Mouse (Mus musculus) cerebellum, adult 9-10 months (tissue): ENCODE data around the gene Fbxw5.

Source experiments
- DNase-seq: peaks from one replicate; pipeline ENCODE4 v3.0.0; 2022

The Fbxw5 gene

DNA sequence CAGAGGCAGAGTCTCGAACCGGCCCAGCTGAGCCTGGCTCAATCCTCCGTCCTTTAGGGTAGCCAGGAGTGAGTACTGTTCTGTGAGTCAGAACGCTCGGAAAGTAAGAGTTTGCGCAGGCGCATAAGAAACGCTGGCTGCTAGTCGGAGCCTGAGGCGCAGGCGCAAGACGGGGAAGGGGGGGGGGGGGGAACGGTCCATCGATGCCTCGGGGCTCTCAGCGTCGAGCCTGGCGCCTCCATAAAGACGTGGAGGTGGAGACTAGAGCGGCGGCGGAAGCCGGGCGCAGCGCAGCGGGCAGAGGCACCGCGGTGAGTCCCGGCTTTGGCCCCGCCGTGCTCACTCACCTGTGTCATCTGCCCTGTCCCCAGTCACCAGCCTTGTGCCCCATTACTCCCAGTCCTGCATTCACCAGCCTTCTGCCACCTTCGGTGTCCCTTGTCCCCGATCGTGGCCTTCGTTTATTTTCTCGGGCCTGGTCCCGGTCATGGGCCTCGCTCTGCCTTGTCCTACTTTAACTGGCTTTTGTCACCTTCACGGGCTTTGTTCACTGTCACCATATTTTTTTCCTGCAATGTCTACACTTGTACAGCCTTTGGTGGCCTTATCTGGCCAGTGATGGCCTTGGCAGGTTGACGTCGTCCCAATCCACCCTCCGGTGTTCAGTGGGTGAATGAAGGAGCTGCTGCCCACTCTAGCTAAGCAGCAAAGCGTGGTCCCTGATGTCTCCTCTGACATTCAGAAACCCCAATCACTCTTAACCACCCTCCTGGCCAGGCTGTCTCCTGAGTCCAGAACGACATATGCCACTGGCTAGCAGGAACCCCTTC is at the start of gene Fbxw5:
Fbxw5 (plus strand) TSS at position 175 of the 830 bp plus-strand sequence.
- peak; percentile 84 for DNase-seq

DNA sequence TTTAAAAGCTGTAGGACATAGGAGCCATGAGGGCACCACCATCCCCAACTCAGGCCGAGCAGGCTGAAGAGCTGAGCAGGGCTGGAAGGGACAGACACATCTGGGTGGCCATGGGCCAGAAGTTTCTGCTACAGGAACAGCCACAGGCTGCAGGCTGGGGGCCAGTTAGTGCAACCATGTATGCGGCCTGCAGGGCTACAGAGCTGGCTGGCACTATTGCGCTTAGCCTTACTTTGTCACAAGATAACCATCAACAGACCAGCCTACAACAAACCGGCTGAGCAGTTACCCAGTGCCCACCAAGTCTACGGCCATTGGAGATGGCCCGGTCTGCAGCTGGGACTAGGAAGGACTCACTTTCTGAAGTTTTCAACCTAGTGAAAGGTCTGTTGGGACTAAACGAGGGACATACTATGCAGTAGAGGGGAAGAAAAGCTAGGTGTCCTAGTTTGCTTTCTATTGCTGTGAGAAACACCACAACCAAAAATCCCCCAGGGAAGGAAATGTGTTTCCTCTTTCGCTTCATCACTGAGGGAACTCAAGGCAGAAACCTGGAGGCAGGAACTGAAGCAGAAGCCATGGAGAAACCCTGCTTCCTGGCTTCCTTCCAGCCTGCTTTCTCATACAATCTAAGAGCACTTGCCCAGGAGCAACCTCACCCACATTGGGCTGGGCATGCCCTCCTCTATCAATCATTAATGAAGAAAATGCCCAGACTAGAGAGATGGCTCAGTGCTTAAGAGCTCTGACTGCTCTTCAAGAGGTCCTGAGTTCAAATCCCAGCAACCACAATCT is 49.5 kb upstream of the Fbxw5 start:
- DNase-seq: no peak

DNA sequence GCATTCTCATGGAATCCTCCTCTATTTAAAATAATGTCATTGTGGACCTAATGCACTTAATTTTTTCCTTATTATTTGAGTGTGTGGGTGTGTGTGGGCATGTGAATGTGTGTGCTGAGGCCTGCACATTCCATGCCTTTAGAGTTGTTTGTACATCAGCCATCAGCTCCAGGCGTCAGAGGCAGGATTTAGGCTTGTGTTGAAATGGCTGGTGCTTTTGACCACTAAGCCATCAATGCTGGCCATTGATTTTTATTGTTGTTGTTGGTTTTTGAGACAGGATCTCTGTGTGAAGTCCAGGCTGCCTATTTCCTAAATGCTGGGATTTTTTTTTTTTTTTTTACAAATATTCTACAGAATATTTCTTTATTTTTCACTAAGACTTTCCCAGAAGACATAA is 47.6 kb upstream of the Fbxw5 start:
- DNase-seq: no peak

DNA sequence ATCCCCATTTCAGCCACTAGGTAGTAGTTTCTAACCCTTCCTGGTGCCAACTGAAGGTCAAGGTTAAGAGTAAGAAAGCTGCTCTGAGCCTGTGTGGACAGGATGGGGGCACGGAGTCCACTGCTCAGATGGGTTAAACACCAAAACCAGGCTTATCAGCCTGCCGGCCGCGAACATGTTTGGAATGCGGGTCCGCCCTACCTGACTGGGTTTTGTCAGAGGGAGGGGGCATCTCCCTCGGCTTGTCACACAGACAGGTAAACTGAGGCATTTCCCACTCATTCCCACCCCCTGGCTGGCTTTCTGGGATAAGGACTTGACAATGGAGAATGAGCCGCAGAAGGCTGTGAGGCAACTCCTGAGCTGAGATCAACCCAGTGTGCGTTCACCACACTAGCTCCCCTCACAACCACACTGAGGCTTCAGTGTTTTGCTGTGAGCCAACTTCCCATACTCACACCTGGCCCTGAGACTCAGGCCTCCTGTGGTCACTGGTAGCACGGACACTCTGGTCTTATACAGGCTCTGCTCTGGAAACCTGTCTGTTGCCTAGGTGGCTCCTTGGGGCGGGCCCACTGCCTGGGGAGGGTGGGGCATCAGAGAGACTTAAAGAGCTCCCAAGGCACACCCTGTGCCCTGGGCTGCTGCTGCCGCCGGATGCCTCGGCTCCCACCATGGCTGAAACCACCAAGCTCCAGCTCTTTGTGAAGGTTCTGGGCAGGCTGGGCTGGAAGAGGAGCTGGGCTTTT is 44.2 kb upstream of the Fbxw5 start, which contains the start of gene Clic3:
Clic3 (plus strand) TSS at position 634 of the 749 bp plus-strand sequence.
- peak; percentile 52 for DNase-seq

DNA sequence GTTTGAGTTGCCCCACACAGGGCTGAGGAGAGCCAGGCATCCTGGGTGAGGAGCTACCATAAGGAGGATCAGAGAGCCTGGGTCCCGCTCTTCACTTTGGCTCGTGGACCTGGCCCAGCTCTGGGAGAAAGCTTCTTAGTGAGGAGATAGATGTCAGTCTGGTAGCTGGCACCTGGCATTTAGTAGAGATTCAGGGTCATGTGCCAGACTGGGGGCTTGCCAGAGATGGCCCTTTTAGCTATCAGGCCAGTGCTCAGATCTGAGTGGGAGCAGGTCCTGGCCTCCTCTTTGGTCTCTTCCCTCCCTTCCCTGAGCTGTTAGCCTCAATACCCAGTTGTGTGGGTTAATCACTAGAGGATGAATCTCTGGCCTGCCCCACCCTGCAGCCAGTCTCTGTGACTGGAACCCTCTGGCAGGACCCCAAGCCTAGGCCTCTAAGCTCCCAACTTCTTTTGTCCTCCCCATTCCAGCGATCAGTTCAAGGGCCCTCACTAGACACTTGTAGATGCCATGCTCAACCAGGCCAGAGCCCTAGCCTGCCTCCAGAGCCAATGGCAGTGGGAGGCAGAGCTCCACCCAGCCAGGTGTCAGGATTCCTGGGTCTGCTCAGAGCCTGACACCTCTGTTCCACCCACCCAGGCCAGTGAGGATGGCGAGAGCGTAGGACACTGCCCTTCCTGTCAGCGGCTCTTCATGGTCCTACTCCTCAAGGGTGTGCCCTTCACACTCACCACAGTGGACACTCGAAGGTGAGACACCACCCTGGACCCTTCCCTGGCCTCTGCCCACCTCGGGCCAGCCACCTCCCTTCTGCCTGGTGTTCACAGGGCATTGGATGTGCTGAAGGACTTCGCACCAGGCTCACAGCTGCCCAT is 43.3 kb upstream of the Fbxw5 start:
- DNase-seq: peak; percentile 74

DNA sequence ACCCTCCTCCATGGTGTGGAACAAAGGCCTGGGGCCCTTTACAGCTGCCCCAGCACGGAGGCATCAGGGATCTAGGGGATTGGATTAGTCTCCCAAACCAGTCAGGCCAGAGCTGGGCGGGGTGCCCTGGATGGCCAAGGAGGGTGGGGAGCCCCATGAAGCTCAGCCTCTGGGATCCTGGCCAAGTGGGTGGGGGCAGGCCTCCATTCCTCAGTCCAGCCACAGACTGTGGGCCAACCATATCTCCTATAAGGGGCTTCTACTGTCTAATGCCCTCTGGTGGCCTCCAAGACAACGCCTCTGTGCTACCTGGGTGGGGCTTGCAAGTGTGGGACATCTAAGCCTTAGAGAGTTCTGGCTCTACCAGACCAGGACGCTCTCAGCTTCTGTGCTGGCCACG is 41.6 kb upstream of the Fbxw5 start:
- DNase-seq: peak; percentile 70

DNA sequence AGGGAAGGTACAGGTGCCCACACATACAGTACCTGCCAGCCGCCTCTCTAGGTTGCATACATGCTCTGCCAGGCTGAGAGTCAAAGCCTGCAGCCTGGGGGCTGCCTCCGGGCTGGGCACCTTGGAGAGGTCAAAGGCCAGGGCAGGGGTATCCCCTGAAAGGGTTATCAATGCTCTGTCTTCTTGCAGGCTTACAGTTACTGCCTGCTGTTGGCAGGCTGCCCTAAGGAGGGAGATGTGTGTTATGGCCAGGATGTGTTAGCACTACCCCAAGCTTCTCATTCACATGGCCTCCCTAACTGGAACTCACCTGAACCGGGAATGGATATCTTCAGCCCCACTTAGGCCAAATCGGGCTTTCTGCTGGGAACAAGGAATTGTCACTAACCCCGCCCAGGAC is 40.4 kb upstream of the Fbxw5 start:
- no peak for DNase-seq

DNA sequence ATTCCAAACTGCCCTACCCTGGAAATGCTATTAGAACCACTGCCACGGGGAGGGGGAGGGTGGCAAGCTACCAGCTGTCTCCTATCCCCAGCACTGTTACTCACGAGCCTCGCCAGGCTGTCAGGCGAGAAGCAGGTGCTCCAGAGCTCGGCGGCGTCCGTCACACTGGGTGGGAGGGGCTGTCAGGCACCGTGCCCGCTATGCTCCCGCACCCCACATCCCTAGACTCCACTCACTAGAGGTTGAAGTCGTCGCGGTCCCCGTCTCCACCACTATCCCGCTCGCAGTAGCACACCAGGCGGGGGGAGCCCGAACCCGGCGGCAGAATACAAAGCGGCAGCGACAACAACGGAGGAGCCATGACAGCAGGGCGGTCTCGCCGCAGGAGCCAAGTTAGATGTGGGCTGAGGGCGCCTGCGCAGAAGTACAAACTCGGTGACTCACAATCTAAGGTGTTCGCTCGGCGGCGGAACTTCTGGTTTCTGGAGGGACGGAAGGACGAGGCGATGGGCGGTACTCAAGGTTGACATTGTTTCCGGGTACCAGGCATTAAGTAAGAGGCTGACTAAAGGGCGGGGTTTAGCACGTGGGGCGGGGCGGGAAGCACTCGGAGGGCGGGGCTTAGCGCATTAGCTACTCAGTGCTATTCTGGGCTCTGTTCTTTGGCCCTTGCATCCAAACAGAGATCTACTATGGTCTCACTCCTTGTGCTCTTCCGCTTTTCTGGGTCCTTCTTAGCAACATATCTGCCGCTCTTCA is 39.8 kb upstream of the Fbxw5 start, which contains the start of gene Paxx:
Paxx (minus strand) TSS at position 544 of the 759 bp plus-strand sequence.
- DNase-seq: peak; percentile 95

DNA sequence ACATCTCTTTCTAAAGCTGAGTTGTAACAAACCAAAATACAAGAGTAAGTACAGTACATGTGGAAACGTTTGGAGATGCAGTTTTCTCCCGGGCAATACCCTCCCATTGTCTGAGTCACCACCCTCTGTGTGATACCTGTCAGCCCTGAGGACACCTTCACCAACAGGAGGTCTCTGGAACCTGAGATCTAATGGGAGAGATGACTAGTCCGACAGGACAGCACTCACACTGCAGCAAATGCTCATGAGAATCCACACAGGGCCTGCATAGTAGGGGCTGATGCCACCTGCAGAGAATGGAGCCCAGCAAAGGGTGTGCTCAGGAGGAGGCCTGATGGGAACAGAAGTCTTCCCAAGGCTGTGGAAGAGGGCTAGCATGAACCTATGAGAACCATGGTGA is 39.1 kb upstream of the Fbxw5 start:
- DNase-seq: no peak

DNA sequence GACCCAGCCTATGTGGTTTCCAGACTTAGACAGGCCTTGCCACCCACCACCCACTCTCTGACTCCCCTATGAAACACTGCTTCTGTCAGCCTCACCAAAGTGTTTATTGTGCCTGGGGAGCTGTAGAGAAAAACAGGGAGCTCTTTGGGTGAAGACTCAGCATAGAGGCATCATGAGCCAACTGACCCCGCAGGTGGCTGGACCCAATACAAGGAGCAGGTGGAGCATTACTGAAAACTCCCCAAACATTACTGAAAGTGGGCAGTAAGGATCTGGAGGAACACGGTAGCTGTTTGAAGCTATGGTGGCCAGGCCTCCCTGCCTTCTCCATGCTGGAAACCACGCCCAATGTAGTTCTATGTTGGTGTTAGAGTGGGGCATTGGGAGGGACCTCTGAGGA is 36.9 kb upstream of the Fbxw5 start:
- peak; percentile 81 for DNase-seq

DNA sequence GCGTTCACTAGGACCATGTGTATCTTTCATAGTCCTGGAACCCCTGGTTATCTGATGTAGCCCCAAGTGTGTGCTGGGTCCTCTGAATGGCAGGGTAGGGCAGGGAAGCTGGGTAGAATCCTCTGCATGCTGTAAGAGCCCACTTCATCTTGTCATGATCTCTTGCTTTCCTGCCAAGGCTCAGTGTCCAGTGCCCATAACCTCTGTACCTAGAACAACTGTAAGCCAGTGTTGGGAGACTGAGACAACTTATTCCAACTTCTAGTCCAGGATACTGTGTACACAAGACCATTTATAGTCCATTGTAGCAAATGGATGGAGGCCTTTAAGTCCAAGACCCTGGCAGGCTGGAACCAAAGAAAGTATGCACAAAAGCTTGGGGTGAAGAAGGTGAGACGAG is 35.3 kb upstream of the Fbxw5 start:
- DNase-seq: no peak

DNA sequence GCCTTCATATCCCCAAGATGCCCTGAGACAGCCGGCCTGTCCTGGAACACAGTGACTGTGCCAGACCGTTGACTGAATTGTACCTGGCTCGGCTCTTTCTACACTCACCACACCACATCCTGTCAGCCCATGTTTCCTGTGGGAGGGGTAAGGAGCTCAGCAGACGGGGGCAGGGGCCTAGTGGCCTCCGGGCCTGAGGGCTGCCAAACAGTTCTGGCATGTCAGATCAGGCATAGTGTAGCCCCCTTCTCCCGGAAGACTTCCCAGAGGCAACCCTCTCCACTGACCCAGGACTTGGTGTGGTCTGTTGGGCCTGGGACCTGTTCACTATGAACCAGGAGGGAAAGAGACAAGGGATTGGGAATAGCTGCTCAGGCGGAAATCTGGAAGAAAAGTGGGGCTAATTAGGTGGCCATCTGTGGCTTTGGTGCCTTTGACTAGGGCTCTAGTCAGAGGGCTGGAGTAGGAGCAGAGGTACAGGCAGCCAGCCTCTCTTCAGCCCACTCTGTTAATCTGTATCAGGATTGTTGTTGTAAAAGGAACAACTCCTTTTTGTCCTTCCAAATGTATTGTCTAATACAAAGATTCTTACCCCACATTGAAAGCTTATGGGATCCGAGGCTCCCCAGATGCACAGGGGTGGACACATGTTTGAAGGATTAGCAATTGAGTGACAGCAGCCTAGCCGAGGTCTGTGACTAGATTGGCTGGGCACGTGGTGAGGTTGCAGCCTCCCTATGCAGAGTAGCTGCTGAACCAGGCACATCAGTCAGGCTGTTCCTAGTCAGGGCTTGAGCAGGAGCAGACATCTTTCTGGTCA is 34.5 kb upstream of the Fbxw5 start:
- DNase-seq: peak; percentile 77

DNA sequence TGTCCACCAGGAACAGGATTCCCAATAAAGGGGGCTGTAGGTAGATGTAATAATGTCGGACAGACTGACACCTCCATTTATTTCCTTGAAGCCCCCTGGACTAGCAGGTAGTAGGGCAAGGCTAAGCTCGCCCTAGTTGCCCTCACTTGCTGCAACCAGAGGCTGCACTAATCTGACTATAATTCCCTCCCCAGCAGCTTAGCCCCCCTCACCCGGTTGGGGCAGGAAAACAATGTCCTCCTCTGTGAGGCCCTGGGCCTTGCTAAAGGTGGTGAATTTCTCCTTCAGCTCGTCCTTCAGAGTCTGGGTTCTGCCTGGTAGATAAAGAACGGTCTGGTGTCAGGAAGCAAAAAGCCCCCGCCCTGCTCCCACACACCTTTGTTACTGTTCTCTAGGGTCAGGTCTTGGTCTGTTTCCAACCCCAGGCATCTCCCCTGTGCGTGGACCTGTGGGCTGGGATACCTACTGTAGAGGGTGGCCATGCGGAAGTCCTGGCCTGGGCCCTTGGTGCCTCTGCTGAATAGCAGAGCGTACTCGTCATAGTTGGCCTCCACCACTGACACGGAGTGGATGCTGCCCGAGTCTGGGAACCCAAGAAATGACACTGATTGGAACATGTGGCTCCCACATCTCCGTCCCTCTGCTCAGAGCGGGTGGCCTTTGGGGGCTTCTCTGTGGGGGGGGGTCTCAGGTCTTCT is 32.8 kb upstream of the Fbxw5 start:
- peak; percentile 49 for DNase-seq

DNA sequence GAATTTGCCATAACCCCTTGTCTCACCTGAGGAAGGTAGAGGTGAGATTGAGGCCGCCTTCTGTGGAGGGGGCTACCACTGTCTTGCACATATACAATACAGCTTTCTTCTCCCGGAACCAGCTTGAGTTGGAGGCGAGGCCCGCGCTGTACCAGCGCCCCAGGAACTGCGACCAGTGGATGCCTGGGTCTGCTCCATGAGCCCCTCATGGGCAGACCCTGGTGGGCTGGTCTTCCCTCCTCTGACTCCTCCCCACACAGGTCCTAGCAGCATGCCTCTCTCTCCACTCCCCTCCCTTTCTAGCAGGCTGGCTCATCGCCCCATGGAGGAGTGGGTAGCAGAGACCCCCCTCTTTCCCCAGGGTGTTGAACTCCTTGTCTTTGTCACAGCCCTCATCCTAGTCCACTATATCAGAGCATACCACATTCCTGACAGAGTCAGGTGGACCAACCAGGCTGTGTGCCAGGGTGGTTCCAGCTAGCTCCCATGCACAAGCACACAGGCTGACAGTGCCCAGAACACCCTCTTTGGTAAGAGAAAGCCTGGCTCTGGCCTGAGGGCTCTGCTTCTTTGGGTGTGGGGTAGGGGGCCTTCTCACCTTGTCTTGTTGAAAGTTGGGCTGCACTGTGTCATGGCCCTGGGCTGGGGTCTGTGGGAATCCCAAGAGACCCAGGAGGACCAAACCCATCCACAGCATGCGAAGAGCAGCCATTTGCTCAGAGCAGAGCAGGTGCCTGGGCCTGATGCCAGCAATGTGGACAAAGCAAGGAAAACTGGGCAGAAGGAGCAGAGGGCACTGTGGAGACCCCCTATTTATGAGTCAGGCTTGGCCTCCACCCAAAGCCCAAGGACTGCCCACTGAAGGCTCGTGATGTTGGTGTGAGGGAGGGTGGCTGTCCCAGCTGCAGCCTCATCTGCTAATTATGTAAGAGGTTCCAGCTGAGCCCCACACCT is 31.3 kb upstream of the Fbxw5 start:
- peak; percentile 80 for DNase-seq

DNA sequence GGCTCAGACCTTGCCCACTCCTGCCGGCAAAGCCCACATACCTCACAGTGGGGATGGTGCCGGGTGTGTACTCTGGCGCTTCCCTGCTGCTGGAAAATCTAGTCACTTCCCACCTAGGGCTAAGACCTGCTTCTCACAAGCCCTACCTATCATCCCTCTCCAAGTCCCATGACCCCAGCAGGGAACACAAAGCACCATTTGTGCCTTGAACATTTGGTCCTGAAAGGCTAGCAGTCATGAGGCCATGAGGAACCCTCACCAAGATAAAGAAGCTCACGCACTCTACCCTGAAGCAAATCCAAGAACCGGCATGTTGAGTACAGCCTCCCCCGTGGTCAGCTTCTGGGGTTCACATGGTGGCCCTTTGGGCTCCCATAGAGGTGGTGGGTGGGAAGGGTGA is 30.6 kb upstream of the Fbxw5 start, which contains the start of gene Ptgds:
Ptgds (minus strand) TSS at position 78 of the 400 bp plus-strand sequence.
- peak; percentile 60 for DNase-seq

DNA sequence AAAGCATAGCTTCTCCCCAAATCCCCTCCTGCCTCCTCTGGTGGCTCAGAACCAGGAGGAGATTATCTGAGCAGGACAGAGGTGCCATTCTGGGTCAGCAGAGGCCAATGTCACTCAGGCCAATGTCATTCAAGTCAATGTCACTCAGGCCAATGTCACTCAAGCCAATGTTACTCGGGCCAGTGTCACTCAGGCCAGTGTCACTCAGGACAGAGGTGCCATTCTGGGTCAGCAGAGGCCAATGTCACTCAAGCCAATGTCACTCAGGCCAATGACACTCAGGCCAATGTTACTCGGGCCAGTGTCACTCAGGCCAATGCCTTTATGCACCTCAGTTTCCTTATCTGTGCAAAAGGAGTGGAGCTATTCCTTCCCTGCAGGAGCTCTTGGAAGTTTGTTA is 28.0 kb upstream of the Fbxw5 start:
- no peak for DNase-seq

DNA sequence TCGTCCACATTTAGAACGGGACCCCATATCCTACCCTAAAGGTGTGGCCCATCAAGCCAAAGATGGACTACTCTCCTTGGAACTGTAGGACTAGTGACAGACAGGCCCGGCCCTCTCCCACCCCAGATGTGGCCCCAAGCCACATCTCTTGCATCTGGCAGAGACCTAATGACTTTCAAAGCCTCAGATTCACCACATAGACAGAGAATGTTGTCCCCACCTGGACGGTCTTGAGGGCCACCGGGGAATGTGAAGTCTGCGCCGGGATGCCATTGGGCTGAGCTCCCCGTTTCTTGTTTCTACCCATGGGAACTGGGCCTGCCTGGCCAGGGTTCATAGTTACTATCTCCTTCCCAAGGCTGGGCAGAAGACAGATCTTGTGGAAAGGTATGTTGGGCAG is 23.0 kb upstream of the Fbxw5 start:
- peak; percentile 72 for DNase-seq

DNA sequence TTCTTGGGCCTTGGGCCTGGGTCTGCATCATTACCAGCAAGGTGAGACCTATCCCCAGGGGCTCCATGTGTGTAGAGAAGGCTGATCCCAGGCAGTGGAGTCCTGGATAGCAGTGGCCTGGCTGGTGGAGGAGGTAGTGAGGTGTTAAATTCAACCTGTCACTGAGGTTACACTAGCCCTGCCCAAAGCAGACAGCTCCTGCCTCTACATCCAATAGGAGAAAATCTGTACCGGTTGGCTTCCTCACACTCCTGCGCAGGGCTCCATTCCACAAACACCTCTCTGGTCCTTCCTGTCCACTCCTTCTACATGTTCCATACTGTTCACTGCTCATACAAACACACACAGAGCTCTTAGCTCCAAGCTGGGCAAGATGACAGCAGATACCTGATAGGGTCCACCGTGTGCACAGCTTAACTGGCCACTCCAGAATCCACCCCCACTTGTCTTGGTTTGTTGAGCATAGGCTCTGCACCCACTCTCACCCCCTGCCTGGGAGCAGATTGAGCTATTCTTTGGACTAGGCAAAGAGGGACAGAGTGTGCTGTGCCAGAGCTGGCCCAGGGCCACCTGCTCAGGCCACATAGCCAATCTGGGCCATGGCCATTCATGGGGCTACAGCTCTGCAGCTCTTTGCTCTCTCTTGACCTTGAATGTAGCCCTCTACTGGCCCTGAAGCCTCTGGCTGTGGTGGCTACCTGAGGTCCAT is 22.4 kb upstream of the Fbxw5 start:
- DNase-seq: peak; percentile 99
